Mouse (Mus musculus) hindbrain, embryonic 13.5 days (tissue): ENCODE measurements around the gene Sacm1l. TPM values are rescaled to one million over a fixed set of nuclear protein-coding genes. Genes with fewer than 3 reads are reported as not detected.

Experiments used
- ATAC-seq: fragments of 200-750 bp; cut with Nextera tagmentation; 2 replicates; pipeline ENCODE4 v1.8.0; 2017; ENCODE audit warnings: moderate TSS enrichment; ENCODE audit not compliant: low FRiP score
- H3K27ac ChIP-seq: fragments of 300-500 bp; sonication (generic); 2 replicates; pipeline ENCODE4 v1.5.1; 2015; ENCODE audit warnings: inconsistent platforms, mild to moderate bottlenecking, moderate library complexity
- H3K27me3 ChIP-seq: fragments of 300-500 bp; sonication (generic); 2 replicates; pipeline ENCODE4 v1.6.1; 2015; ENCODE audit warnings: mild to moderate bottlenecking, inconsistent platforms
- H3K36me3 ChIP-seq: fragments of 300-500 bp; sonication (generic); 2 replicates; pipeline ENCODE4 v1.6.1; 2015; ENCODE audit warnings: mild to moderate bottlenecking, inconsistent platforms
- H3K4me1 ChIP-seq: fragments of 300-500 bp; sonication (generic); replicated peaks from 2 replicates; pipeline ENCODE4 v1.6.1; 2015; ENCODE audit warnings: inconsistent platforms
- H3K4me2 ChIP-seq: fragments of 300-500 bp; sonication (generic); 2 replicates; pipeline ENCODE4 v1.6.1; 2015; ENCODE audit warnings: inconsistent platforms, mild to moderate bottlenecking, moderate library complexity
- H3K4me3 ChIP-seq: fragments of 300-500 bp; sonication (generic); 2 replicates; pipeline ENCODE4 v1.5.1; 2015; ENCODE audit warnings: mild to moderate bottlenecking, inconsistent platforms
- H3K9ac ChIP-seq: fragments of 300-500 bp; sonication (generic); 2 replicates; pipeline ENCODE4 v1.6.1; 2015; ENCODE audit warnings: mild to moderate bottlenecking, inconsistent platforms
- H3K9me3 ChIP-seq: fragments of 300-500 bp; sonication (generic); 2 replicates; pipeline ENCODE4 v1.6.1; 2016; ENCODE audit warnings: inconsistent platforms
- WGBS: fragments of 180-500 bp; shearing (Covaris S2); methylation state at CpG from one replicate; pipeline ENCODE4 v1.1.7; 2015; 5-methylcytosine and 5-hydroxymethylcytosine counted together
- polyA plus RNA-seq: library from polyadenylated mRNA; unstranded; fragments of >200 nt; fragmentation: Nextera tagmentation; extraction: Ambion mirVana; gene quantifications from 2 replicates; pipeline ENCODE4 v1.2.1, GENCODE M21; 2015

Gene Sacm1l
- polyA plus RNA-seq, 1 experiment from 2014 or later: 50.4 TPM

DNA sequence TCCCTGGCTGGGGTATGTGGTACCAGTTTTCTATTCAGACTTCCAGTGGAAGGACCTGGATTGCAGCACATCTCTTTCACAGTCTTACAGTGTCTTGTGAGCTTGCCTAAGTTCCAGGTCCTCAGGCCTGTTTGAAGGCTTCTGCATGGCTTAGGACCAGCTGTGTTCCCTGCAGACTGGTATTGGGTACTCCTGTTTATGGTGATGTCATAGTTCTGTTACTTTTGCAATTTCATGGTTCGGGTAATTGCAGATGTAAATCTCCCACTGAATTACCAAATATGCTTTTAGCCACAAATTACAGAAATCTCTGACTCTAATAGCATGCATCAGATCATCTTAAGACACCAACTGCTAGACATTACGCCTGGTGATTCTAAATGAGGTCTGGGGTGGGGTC, 14.5 kb upstream of the Sacm1l start:
- ATAC-seq: no peak
- Histone ChIP-seq H3K9me3 (no peaks in the 10 kb centered on the region), H3K27ac (no peak overlapping the region), H3K4me1 (0 out of 2 replicates have a peak, but pooled peaks cover 4% of the 10 kb centered on the region), H3K9ac (no peak overlapping the region), H3K36me3 (peaks cover 46% of the 10 kb centered on the region), H3K4me3 (no peak overlapping the region), H3K27me3 (no peaks in the 10 kb centered on the region), H3K4me2 (no peak overlapping the region)
- 96% methylated on average over 2 of the region's 2 CpGs for WGBS

DNA sequence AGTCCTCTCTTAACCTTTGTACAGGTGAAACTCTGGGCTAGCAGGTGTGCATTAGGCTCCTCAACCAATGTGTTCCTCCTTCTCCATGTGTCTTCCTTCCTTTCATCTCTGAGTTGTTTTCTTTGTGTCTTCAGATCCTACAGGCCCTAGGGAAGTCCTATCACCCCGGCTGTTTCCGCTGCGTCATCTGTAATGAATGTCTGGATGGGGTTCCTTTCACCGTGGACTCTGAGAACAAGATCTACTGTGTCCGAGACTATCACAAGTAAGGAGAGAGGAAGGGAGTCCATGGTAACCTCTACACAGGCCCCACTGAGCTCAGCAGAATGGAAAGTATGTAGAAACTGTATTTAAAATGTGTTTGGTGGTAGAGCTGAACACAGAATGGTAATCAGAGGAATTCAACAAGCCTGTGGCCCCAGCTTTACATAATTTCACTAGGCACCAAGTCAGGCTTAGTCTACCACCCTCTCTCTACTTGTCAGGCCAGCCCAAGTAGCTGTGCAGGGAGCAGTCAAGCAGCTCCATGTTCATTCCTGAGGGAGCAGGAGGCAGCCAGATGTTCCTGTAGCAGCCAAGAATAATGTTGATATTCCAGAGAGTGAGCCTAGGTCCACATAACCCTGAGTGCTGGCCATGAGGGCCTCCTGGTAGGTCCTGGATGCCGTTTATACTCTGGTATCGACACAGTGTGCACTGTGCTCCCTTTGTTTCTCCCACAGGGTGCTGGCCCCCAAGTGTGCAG, 12.7 kb upstream of the Sacm1l start:
- Histone ChIP-seq H3K9ac (no peak overlapping the region), H3K27me3 (no peaks in the 10 kb centered on the region), H3K4me3 (no peak overlapping the region), H3K27ac (no peak overlapping the region), H3K9me3 (no peaks in the 10 kb centered on the region), H3K36me3 (peaks cover 40% of the 10 kb centered on the region), H3K4me2 (no peak overlapping the region), H3K4me1 (no peaks in the 10 kb centered on the region)
- no peak for ATAC-seq
- WGBS: 91% methylated on average over 7 of the region's 7 CpGs

DNA sequence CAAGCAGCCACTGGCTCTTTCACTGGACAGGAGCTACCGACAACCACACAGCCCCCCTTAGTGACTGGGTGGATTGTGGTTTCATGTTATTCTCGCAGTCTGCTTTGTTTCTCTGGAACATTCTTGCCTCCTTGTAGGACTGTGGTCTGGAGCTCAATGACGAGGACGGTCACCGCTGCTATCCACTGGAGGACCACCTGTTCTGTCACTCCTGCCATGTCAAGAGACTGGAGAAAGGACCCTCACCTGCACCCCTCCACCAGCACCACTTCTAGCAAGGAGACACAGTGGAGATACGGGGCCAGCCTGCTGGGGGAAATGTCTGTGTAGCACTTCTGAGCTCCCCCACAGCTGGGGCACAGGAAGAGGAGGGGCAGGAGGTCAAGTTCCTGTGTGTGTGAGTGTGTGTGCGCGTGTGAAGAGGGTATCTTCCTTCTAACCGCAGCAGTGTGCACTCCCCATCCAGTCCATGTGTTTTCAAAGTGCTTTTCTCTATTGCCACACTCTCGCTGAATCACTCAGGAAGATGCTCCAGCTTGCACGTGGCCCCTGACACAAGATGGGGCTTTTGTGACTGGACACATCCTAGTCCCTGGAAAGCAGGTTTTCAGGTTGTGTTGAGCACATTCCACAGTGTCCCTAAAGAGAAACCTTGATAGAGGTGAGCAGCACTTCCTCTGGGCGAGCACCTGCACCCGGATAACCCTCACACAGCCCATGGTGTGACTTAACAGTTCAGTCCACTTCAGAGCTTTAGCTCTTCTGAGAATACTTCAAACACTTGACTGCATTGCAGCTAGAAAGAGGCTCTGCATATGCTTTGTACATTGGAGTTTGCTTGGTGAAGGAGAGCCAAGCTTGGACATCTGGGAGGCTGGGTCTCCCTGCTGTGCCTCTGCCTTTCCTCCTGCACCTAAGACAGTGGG, 10.3 kb upstream of the Sacm1l start:
- H3K27me3 ChIP-seq: no peaks in the 10 kb centered on the region
- 88% methylated on average over 13 of the region's 13 CpGs for WGBS
- H3K36me3 ChIP-seq: peaks cover 36% of the 10 kb centered on the region
- H3K9ac ChIP-seq: no peak overlapping the region
- H3K4me1 ChIP-seq: no peaks in the 10 kb centered on the region
- no peaks in the 10 kb centered on the region for H3K9me3 ChIP-seq
- H3K4me3 ChIP-seq: no peak overlapping the region
- ATAC-seq: no peak
- H3K27ac ChIP-seq: no peak overlapping the region
- H3K4me2 ChIP-seq: no peak overlapping the region

DNA sequence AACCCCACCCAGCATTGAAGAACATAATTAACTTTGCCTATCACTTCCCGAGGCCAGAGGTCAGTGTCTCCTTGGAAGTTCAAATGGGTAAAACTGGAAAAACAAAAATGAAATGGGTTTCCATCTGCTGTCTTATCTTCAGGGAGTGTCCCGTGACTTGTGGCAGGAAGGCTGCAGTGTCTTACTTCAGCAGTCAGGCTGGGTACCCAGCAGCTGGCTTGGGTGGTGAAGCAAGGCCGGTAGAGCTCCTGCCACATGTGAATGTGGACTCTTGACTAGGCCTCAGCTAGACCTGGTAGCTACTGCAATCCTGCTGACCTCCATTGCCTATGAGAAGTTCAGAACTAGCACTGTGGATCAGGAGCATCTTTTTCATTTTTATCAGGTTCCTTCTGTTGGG, 8.8 kb upstream of the Sacm1l start:
- peaks cover 36% of the 10 kb centered on the region for H3K36me3 ChIP-seq
- H3K4me2 ChIP-seq: no peak overlapping the region
- no peak for ATAC-seq
- no peak overlapping the region for H3K4me3 ChIP-seq
- H3K27me3 ChIP-seq: no peaks in the 10 kb centered on the region
- WGBS: 93% methylated on average over 3 of the region's 3 CpGs
- H3K4me1 ChIP-seq: no peaks in the 10 kb centered on the region
- no peaks in the 10 kb centered on the region for H3K9me3 ChIP-seq
- no peak overlapping the region for H3K9ac ChIP-seq
- no peak overlapping the region for H3K27ac ChIP-seq

DNA sequence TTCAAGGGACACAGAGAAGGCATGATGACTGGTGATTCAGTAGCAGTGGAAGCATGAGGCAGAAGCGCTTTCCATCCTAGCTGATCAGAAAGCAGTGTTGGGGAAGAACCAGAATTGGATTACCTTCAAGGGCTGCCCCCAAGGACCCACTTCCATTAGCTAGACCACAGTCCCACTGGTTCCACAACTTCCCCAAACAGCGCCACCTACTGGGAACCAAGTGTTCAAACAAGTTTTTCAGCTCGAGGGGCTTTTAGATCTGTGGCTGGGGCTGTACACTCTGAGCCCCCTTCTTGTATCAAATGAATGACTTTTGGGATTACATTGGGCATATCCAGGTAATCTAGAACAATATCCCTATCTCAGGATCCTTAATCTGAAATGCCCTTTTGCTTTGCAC, 5.9 kb upstream of the Sacm1l start:
- no peaks in the 10 kb centered on the region for H3K9me3 ChIP-seq
- H3K9ac ChIP-seq: no peak overlapping the region
- H3K27me3 ChIP-seq: no peaks in the 10 kb centered on the region
- no peak overlapping the region for H3K27ac ChIP-seq
- H3K4me1 ChIP-seq: peaks cover 8% of the 10 kb centered on the region
- whole genome bisulfite sequencing: 33% methylated on average over 3 of the region's 3 CpGs
- peaks cover 17% of the 10 kb centered on the region for H3K36me3 ChIP-seq
- ATAC-seq: no peak
- no peak overlapping the region for H3K4me2 ChIP-seq
- no peak overlapping the region for H3K4me3 ChIP-seq

DNA sequence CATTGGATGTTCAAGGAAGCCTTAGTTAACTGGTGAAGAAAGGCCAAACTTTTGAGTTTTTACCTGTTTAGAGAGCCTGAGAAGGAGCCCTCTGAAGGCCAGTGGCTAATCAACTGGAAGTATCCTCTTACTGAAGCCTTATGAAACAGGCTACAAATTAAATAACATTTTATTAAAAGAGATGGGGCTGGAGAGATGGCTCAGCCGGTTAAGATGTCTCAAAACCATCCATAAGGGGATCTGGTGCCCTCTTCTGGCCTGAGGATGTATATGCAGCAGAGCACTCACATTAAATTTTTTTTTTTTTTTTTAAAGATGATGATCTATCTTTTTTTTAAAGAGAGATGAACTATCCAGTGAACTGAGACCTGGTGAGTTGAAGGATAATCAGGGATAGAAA, 4.5 kb upstream of the Sacm1l start:
- no peaks in the 10 kb centered on the region for H3K27me3 ChIP-seq
- H3K36me3 ChIP-seq: peaks cover 3% of the 10 kb centered on the region
- ATAC-seq: no peak
- H3K9me3 ChIP-seq: no peaks in the 10 kb centered on the region
- H3K27ac ChIP-seq: 0 out of 2 replicates have a peak overlapping the region, but pooled peaks have one; percentile 3
- 3% methylated on average over 1 of the region's 1 CpGs for WGBS
- no peak overlapping the region for H3K4me2 ChIP-seq
- no peak overlapping the region for H3K9ac ChIP-seq
- H3K4me1 ChIP-seq: peaks cover 10% of the 10 kb centered on the region
- H3K4me3 ChIP-seq: no peak overlapping the region

DNA sequence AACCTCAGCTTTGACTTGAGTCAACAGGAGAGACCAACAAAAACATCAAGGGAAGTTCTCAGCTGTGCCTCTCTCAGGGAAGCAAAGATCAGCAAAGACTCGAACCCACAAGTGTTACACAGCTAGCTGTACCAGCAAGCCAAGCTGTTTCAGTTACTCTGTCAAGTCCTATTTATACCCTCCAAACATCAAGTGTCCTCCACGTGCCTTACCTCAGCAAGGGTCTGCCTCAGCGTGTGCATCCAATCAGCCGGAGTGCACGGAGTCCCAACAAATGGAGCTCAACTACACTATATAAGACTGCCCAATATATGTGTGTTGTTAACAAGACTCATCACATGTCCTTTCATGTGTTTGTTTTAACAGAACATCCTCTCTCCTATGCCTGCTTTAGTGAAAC, 3.1 kb upstream of the Sacm1l start:
- ATAC-seq: no peak
- H3K4me2 ChIP-seq: no peak overlapping the region
- H3K36me3 ChIP-seq: no peaks in the 10 kb centered on the region
- no peak overlapping the region for H3K9ac ChIP-seq
- H3K4me1 ChIP-seq: peaks cover 22% of the 10 kb centered on the region
- no peaks in the 10 kb centered on the region for H3K9me3 ChIP-seq
- no peak overlapping the region for H3K27ac ChIP-seq
- 84% methylated on average over 5 of the region's 5 CpGs for WGBS
- no peak overlapping the region for H3K4me3 ChIP-seq
- H3K27me3 ChIP-seq: no peaks in the 10 kb centered on the region

DNA sequence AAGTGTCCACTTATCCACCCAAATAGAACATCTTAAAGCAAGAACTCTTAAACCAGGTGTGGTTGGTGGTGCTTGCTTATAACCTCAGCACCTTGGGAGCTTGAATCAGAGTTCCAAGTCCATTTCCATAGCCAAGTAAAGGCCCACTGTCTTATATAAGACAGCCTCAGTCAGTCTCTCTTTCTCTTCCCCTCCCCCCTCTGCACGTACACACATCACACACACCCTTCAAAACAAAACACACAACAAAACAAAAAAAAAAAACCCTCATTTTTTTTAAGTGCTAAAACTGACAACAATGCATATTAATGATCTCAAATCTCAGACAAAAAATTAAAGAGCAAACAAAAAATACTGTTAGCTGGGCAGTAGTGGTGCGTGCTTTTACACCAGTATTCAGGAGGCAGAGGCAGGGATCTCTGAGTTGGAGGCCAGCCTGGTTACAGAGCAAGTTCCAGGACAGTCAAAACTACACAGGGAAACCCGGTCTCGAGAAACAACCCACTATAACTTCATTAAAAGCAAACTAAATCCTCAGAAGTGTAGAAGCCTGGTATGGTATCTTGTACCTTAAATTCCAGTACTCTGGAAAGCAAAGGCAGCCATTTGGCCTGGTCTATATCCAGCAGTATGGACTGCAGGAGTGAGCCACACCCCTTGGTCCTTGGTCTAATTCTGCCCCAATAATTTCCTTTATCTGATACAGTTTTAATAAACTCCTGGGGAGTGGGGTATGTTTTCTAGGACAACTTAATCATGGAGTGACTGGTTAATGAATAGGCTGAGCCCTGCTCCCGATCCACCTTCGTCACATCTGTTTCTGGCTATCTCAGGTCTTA, 1.3 kb upstream of the Sacm1l start:
- no peaks in the 10 kb centered on the region for H3K36me3 ChIP-seq
- H3K27ac ChIP-seq: peak overlapping the region; percentile 97
- no peaks in the 10 kb centered on the region for H3K9me3 ChIP-seq
- ATAC-seq: no peak
- H3K9ac ChIP-seq: peak overlapping the region; percentile 75
- peak overlapping the region; percentile 99 for H3K4me3 ChIP-seq
- no peaks in the 10 kb centered on the region for H3K27me3 ChIP-seq
- peaks cover 28% of the 10 kb centered on the region for H3K4me1 ChIP-seq
- H3K4me2 ChIP-seq: peak overlapping the region; percentile 64
- 23% methylated on average over 6 of the region's 6 CpGs for WGBS

DNA sequence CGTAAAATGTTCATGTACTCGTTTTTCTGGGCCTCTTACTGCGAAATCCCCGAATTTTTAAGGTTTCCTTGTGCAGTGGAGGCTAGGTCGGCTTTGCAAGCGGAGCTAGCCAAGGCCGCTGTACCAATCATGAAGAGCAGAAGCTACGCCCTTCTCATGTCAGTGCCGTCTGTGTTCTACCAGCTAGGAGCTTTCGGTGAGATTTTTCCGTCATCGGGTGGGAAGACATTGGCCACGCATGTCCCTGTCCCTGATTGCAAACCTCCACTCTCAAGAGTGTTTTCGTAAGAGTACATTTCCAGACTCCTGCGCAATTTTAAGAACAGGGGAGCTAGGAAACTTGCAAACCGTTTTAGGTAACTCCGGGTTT, 648 bp upstream of the Sacm1l start:
- Histone ChIP-seq H3K4me3 (peak overlapping the region; percentile 99), H3K27me3 (no peaks in the 10 kb centered on the region), H3K4me2 (peak overlapping the region; percentile 64), H3K9ac (peak overlapping the region; percentile 75), H3K4me1 (peaks cover 28% of the 10 kb centered on the region), H3K27ac (peak overlapping the region; percentile 97), H3K9me3 (no peaks in the 10 kb centered on the region), H3K36me3 (no peaks in the 10 kb centered on the region)
- 1% methylated on average over 17 of the region's 17 CpGs for WGBS
- ATAC-seq: peak; percentile 46

DNA sequence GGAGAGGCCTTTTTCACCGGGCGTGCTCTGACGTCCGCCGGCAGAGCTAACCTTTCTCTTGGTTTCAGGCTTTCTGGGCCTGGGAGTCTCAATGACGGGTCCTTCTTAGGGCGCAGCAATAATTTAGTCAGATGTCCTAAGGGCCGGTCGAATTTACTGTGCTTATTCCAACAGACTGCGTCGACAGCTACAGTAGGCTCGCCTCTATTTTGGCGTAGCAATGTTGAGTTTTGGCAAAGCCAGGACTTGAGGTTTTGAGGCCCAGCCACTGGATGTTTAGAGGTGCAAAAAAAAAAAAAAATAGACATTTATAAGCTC, 558 bp downstream of the Sacm1l start:
- Histone ChIP-seq H3K4me1 (peaks cover 30% of the 10 kb centered on the region), H3K9ac (peak overlapping the region; percentile 98), H3K27ac (peak overlapping the region; percentile 97), H3K4me2 (peak overlapping the region; percentile 62), H3K27me3 (no peaks in the 10 kb centered on the region), H3K9me3 (no peaks in the 10 kb centered on the region), H3K4me3 (peak overlapping the region; percentile 99), H3K36me3 (0 out of 2 replicates have a peak, but pooled peaks cover 1% of the 10 kb centered on the region)
- WGBS: 1% methylated on average over 13 of the region's 13 CpGs
- ATAC-seq: no peak

DNA sequence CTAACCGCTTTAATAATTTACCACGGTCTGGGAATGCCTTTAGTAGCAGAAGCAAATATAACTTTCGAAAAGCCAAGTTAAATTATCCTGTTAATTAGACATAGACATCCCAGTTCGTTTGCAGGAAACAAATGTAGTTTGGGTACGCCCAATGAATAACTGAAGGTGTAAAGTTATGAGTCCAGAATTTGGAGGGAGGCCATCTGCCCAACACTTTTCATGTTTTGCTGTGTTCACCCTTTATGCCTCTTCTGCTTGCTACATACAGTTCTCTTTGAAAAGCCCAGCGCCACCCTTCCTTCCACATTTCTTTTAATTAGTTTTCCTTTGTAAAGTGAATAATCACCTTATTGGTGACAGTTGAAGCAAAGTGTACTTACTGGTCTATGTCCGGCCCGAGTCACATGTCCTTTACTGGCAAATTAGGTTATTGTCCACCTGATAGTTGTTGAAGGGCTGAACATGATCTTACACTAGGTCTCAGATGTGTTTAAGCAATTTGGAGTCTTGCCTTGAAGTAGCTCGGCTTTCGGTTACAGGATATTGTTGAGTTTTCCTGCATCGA, 1.1 kb downstream of the Sacm1l start:
- peaks cover 31% of the 10 kb centered on the region for H3K4me1 ChIP-seq
- 48% methylated on average over 11 of the region's 11 CpGs for WGBS
- H3K27me3 ChIP-seq: no peaks in the 10 kb centered on the region
- H3K4me3 ChIP-seq: peak overlapping the region; percentile 99
- no peak for ATAC-seq
- 0 out of 2 replicates have a peak, but pooled peaks cover 2% of the 10 kb centered on the region for H3K36me3 ChIP-seq
- peak overlapping the region; percentile 97 for H3K27ac ChIP-seq
- H3K4me2 ChIP-seq: peak overlapping the region; percentile 62
- H3K9ac ChIP-seq: peak overlapping the region; percentile 98
- no peaks in the 10 kb centered on the region for H3K9me3 ChIP-seq

DNA sequence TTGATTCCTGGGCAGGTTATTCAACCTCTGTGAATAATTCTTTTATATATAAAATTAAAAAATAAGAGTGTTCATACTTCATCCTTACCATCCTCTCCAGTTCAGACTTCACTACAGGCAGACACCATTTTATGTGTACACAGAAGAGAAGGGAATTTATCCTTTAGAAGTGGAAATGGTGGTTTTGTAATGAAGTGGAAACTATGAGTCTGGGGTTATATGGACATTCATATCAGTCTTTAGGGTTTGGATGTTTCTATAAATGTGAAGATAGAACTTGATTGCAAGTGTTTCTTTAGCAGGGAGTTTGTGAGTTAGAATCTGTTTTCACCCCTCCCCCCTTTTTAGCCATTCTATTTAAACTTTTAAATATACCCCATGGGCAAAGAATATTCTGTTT, 1.7 kb downstream of the Sacm1l start:
- Histone ChIP-seq H3K4me2 (peak overlapping the region; percentile 62), H3K9ac (peak overlapping the region; percentile 98)
- no peak for ATAC-seq

More for the DNA sequence above, 1.7 kb downstream of the Sacm1l start:
- peak overlapping the region; percentile 99 for H3K4me3 ChIP-seq
- no peaks in the 10 kb centered on the region for H3K9me3 ChIP-seq
- H3K4me1 ChIP-seq: peaks cover 31% of the 10 kb centered on the region
- no peaks in the 10 kb centered on the region for H3K27me3 ChIP-seq
- no peak overlapping the region for H3K27ac ChIP-seq
- H3K36me3 ChIP-seq: 0 out of 2 replicates have a peak, but pooled peaks cover 5% of the 10 kb centered on the region
